Mouse (Mus musculus) liver, adult (tissue): Measurements from ENCODE around the gene Zfp710.

ENCODE experiments used
- GATA4 ChIP-seq: IDR thresholded peaks from 2 replicates; pipeline ENCODE4 v1.6.1; 2014; ENCODE audit warnings: mild to moderate bottlenecking, low read length; ENCODE audit not compliant: insufficient replicate concordance

Gene Zfp710

DNA sequence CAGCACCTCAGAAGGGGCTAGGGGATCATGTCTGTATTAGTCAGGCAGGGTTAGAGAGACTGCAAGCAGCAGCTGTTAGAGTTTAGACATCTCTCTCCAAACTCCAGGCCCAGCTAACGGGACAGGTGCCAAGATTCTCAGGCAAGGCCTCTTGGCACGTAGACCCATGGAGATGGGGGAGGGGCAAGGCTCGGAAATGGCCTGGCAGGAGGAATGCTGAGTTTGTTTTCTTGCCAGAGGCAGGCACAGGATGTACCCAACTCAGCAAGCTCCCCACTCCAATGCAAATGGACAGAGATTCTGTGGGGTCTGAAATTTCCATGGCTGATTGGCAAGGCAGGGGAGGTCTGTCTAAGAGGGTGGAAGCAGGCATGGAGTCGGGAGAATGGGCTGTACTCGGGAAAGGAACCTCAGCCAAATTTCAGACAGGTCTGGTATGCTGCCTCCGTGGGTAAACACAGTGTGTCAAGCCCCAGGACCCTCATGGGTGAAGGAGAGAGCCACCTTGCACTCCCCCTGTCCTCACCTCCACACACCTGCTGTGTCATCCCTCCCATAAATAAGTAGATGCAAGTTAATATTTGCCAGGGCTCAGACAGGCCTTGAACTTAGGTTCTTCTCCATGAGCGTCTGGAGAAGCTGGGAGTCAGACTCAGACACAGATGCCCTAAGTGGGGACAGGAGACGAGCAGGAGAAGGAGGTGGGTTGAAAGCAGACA, 110.0 kb downstream of the Zfp710 start:
- no peak for TF ChIP-seq GATA4

DNA sequence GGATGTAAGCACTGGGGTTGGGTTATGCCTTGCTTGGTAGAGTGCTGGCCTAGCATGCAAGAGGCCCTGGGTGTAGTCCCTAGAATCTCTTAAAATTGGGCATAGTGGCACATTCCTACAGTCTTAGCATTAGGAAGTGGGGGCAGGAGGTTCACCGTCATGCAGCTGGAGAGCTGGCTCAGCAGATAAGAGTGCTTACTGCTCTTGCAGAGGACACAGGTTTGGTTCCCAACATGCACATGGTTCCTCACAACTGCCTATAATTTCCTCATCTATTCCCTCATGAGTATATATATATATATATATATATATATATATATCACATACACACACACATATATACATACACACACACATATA, 110.5 kb downstream of the Zfp710 start:
- TF ChIP-seq GATA4, result no peak

GRCm38 (mm10) chr7:80138375-80138774, 113.8 kb downstream of the Zfp710 start:
- no peak for TF ChIP-seq GATA4

- no peak for TF ChIP-seq GATA4
These were observed 116.2 kb downstream of the Zfp710 start for GRCm38 (mm10) chr7:80140815-80141214.
